Mouse (Mus musculus): ENCODE measurements around the gene Col2a1. TPM values are rescaled to one million over a fixed set of nuclear protein-coding genes. Genes with fewer than 3 reads are reported as not detected.

Gene Col2a1
- polyA plus RNA-seq, 1 experiment, result 0.51 TPM

DNA sequence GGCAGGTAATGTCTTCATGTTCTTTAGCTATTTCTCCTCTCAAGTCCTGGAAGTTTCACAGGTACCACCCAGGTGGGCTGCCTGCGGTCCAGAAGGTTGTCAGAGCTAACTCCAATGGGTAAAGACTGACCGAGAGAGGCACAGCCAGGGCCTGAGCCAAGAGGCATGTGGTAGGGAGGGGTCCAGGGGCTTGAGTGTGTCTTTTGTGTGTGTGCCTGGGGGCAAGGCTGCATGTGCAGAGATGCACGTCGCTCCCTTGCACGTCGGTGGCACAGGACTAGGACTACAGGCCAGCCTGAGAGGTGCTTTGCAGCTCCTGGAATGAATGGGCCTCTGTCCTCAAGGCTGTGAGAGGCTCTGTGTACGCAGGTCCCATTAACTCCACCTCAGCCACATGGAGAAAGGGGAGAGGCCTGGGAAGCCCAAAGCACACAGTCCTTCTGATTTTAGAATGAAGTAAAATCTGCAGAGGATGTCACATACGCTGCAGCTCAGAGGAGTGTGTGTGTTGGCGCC is 28.8 kb upstream of the Col2a1 start:
- H3K4me1 ChIP-seq (ENCODE audit: control insufficient read depth, insufficient read depth, low read length), result no peaks in the 10 kb centered on the region
- TF ChIP-seq CTCF (IDR thresholded peaks at IDR 0.05; ENCODE audit: insufficient read depth, low read length), result no peak
- 75% methylated on average over 9 of the region's 9 CpGs for WGBS
- DNase-seq, result no peak
- H3K4me3 ChIP-seq (replicated peaks; ENCODE audit: extremely low read depth, low read depth, low read length), result no peak overlapping the region

DNA sequence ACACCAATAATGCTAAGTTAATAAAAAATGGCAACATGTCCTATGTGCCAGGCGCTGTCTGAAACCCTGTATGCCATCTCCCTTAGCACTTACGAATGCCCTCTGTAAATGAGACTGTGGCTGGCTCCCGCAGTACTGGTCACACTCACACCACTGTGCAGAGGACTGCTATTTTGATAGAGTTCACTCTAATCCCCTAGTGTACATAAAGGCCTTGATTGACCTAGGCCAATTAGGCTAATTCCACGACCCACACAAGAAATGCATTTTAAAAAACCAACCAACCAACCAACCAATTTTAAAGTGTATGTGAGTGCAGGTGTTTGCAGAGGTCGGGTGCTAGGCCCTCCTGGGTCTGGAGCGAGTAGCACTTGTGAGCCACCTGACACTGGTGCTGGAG is 25.3 kb upstream of the Col2a1 start:
- no peak overlapping the region for H3K4me3 ChIP-seq (replicated peaks; ENCODE audit: extremely low read depth, low read depth, low read length)
- H3K4me1 ChIP-seq (ENCODE audit: control insufficient read depth, insufficient read depth, low read length), result no peaks in the 10 kb centered on the region
- TF ChIP-seq POLR2A (IDR thresholded peaks at IDR 0.05; ENCODE audit: borderline replicate concordance, extremely low read depth, low read depth, low read length) (no peak), CTCF (IDR thresholded peaks at IDR 0.05; ENCODE audit: insufficient read depth, low read length) (no peak)
- DNase-seq, result no peak
- 84% methylated on average over 6 of the region's 6 CpGs for WGBS

DNA sequence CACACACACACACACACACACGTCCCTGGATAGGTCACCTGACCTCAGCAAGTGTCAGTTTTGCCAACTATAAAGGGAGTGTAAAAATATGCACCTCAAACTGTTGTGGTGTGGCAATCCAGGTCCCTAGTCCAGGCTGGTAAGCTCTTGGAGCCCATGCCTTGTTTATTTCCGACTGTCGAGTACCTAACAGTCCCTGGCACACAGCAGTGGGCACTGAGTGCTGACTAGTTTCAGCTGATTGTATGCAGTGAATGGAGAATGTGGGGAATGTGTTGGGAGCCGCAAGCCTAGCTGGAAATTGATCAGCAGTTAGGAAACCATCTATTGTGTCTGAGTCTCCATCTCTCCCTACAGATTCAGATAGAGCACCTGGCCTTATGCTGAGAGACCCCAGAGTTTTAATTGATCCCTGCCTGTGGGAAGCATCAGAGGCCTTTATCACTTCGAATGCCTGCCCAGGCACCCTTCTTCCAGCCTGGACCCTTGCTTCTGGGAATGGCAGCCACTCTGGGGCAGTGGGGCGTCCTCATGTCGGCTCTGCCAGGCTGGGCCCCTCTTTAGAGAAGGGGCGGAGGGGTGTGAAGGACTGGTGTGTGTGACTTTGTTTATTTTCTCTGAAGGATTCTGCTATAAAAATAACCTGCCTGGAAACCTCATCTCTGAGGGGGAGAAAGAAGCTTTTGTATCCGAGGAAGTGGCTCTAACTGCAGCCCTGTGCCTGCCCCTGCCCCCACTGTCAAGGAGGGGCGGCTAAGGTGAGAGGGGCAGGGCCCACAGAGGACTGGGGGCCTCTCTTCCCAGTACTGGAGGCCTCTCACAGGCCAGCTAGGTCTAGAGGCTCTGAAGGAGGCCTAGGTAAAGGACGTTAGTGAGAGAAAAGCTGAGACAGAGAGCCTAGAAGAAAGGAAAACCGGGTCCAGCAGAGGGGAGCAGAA is 22.7 kb upstream of the Col2a1 start:
- DNase-seq, result no peak
- no peak for TF ChIP-seq POLR2A (IDR thresholded peaks at IDR 0.05; ENCODE audit: borderline replicate concordance, extremely low read depth, low read depth, low read length)
- TF ChIP-seq CTCF (IDR thresholded peaks at IDR 0.05; ENCODE audit: insufficient read depth, low read length), result no peak
- H3K4me1 ChIP-seq (ENCODE audit: control insufficient read depth, insufficient read depth, low read length), result no peaks in the 10 kb centered on the region
- no peak overlapping the region for H3K4me3 ChIP-seq (replicated peaks; ENCODE audit: extremely low read depth, low read depth, low read length)
- 29% methylated on average over 12 of the region's 12 CpGs for WGBS

DNA sequence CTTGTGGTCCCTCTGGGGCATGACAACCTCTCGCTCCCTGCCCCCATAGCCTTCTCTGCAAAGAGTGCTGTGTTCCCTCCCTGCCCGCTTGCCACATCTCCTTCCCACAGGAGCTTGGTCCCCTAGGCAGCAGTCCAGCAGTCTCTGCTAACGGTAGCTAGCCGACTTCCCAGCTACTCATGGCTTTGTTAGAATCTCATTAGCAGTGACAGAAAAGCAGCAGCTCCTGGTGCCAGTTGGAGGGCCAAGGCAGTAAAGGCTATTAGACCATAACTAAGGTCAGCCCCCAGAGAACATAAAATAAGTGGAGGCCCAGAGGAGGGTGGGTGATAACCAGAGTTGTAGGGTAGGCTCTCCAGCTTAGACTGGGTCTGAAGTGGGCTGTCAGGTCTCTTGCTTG is 21.1 kb upstream of the Col2a1 start:
- 65% methylated on average over 4 of the region's 4 CpGs for WGBS
- TF ChIP-seq POLR2A (IDR thresholded peaks at IDR 0.05; ENCODE audit: borderline replicate concordance, extremely low read depth, low read depth, low read length), result no peak
- TF ChIP-seq CTCF (IDR thresholded peaks at IDR 0.05; ENCODE audit: insufficient read depth, low read length), result no peak
- Histone ChIP-seq H3K4me1 (ENCODE audit: control insufficient read depth, insufficient read depth, low read length) (no peaks in the 10 kb centered on the region), H3K4me3 (replicated peaks; ENCODE audit: extremely low read depth, low read depth, low read length) (no peak overlapping the region)
- no peak for DNase-seq

DNA sequence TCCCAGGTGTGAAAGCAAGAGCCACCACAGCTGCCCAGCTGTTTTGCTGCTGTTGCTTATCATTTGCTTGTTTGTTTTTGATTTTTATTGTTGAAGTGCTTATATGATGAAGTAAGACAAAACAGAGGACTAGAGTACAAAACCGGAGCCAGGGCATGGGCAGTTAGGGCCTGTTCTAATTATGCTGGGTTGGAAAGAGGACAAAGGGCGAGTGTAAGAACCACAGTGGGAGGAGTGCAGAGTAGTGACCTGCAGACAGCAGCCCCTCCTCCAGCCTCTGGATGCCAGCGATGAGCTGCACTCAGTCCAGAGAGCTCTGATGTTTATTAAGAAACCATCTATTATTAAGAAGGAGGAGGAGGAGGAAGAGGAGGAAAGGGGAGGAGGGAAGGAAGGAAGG is 18.6 kb upstream of the Col2a1 start:
- 52% methylated on average over 3 of the region's 3 CpGs for WGBS
- Histone ChIP-seq H3K4me3 (replicated peaks; ENCODE audit: extremely low read depth, low read depth, low read length) (no peak overlapping the region), H3K4me1 (ENCODE audit: control insufficient read depth, insufficient read depth, low read length) (no peaks in the 10 kb centered on the region)
- DNase-seq, result no peak
- TF ChIP-seq POLR2A (IDR thresholded peaks at IDR 0.05; ENCODE audit: borderline replicate concordance, extremely low read depth, low read depth, low read length), result no peak
- TF ChIP-seq CTCF (IDR thresholded peaks at IDR 0.05; ENCODE audit: insufficient read depth, low read length), result no peak

DNA sequence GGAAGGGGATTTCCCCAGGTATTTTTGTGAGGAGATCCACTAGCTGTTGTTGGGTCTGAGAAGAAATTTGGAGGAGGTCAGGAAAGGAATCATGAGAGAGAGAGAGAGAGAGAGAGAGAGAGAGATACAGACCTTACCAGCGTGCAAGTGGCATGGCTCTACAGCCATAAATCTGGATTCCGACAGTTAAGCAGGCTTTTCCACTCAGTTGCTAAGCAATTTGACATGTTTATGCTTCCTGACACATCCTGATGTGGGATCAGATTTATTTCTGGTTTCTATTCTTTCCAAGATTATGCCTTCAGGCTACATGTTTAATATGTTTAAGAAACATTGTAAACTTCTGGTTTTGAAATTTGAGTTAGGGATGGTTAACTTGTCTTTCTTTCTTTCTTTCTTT is 17.4 kb upstream of the Col2a1 start:
- no peak overlapping the region for H3K4me3 ChIP-seq (replicated peaks; ENCODE audit: extremely low read depth, low read depth, low read length)
- DNase-seq, result no peak
- 33% methylated on average over 2 of the region's 2 CpGs for WGBS
- H3K4me1 ChIP-seq (ENCODE audit: control insufficient read depth, insufficient read depth, low read length), result no peaks in the 10 kb centered on the region
- TF ChIP-seq CTCF (IDR thresholded peaks at IDR 0.05; ENCODE audit: insufficient read depth, low read length), result no peak

DNA sequence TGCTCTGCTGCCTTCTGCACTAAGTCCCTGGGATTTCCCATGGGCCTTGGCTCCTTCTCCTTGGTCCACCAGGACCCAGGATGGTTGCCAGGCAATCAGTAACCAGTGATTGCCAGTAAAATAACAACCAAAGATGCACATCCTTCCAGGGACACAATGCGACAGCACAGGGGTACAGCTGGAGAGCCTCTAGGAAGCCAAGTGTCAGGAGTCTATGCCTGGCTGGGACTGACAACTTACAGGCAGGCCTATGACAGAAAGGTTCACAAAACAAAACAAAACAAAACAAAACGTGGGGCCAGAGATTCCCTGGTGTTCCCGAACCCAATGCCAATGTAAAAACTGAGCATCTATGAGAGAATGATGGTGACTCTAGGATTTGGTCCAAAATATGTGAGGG is 14.6 kb upstream of the Col2a1 start:
- no peaks in the 10 kb centered on the region for H3K4me1 ChIP-seq (ENCODE audit: control insufficient read depth, insufficient read depth, low read length)
- no peak overlapping the region for H3K4me3 ChIP-seq (replicated peaks; ENCODE audit: extremely low read depth, low read depth, low read length)
- no peak for TF ChIP-seq CTCF (IDR thresholded peaks at IDR 0.05; ENCODE audit: insufficient read depth, low read length)
- TF ChIP-seq POLR2A (IDR thresholded peaks at IDR 0.05; ENCODE audit: borderline replicate concordance, extremely low read depth, low read depth, low read length), result no peak
- WGBS, result 61% methylated on average over 3 of the region's 3 CpGs
- DNase-seq, result no peak

DNA sequence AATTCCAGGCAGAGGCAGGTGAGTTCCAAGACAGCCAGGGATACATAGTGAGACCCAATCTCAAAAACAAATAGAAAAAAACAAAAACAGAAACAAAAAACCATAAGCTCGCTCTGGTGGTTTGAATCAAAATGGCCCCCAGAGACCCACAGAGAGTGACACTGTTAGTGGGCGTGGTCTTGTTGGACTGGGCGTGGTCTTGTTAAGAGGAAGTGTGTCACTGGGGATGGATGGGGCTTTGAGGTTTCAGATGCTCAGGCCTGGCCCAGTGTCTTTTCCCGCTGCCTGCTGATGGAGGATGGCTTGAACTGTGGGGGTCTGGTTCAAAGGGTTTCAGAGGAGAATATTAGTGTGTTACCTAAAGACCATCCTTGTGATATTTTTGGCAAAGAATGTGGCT is 13.4 kb upstream of the Col2a1 start:
- H3K4me1 ChIP-seq (ENCODE audit: control insufficient read depth, insufficient read depth, low read length), result no peaks in the 10 kb centered on the region
- WGBS, result 73% methylated on average over 4 of the region's 4 CpGs
- no peak for TF ChIP-seq CTCF (IDR thresholded peaks at IDR 0.05; ENCODE audit: insufficient read depth, low read length)
- TF ChIP-seq POLR2A (IDR thresholded peaks at IDR 0.05; ENCODE audit: borderline replicate concordance, extremely low read depth, low read depth, low read length), result no peak
- H3K4me3 ChIP-seq (replicated peaks; ENCODE audit: extremely low read depth, low read depth, low read length), result no peak overlapping the region
- DNase-seq, result no peak

DNA sequence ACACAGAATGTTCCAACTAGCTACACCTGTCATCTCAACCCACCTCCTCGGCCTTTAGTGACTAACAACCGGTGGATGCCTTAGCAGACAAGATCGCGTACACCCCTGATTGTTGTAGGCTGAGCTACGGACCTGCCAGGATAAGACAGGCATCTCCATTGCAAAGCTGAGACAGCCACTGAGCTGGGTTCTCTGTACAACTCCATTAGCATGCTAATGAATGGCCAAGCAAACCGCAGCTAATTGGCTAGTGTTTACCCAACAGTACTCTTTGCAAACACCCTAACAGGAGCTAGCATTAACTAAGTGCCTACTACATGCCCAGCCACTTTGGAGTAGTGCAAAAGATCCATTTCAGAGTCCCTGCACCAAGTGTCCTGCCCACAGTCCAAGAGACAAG is 8.3 kb upstream of the Col2a1 start:
- DNase-seq, result no peak
- no peak overlapping the region for H3K4me3 ChIP-seq (replicated peaks; ENCODE audit: extremely low read depth, low read depth, low read length)
- no peaks in the 10 kb centered on the region for H3K4me1 ChIP-seq (ENCODE audit: control insufficient read depth, insufficient read depth, low read length)
- 73% methylated on average over 6 of the region's 6 CpGs for WGBS
- TF ChIP-seq CTCF (IDR thresholded peaks at IDR 0.05; ENCODE audit: insufficient read depth, low read length) (no peak), POLR2A (IDR thresholded peaks at IDR 0.05; ENCODE audit: borderline replicate concordance, extremely low read depth, low read depth, low read length) (no peak)

DNA sequence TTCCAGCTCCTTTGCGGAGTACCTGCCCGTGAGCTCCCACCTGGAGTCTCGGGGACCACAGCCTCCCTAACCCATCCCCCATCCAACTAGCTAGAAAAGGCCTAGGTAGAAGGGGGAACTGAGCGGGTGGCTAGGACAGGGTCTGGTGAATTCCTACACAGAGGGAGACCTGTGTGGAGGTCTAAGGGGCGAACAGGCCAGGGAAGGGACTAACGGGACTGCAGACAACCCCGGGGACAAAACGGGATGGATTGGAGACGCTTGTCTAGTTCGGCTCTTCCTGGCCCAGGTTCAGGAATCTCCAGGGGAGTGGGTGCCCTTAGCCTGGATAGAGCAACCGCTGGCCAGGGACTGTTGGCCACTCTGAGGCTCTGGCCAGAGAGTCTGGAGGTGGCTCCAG is 686 bp upstream of the Col2a1 start:
- Histone ChIP-seq H3K4me3 (replicated peaks; ENCODE audit: extremely low read depth, low read depth, low read length) (no peak overlapping the region), H3K4me1 (ENCODE audit: control insufficient read depth, insufficient read depth, low read length) (peaks cover 6% of the 10 kb centered on the region)
- no peak for DNase-seq
- no peak for TF ChIP-seq CTCF (IDR thresholded peaks at IDR 0.05; ENCODE audit: insufficient read depth, low read length)
- no peak for TF ChIP-seq POLR2A (IDR thresholded peaks at IDR 0.05; ENCODE audit: borderline replicate concordance, extremely low read depth, low read depth, low read length)
- 13% methylated on average over 11 of the region's 11 CpGs for WGBS
